ENCODE assay signal across 9 mouse cellular contexts in genomic region chr4:62506798-62507197, GRCm38 (mm10). TPM values are rescaled to one million over a fixed set of nuclear protein-coding genes. Genes with fewer than 3 reads are reported as not detected.
DNase-seq lines count a peak whose midpoint lies in the region; TF ChIP-seq lines count a peak whose summit lies in the region.
"Had no signal": no experiment of that assay in that cellular context is flagged by ENCODE, and none has a peak within 500 bp of the region (broad histone marks: within the 10 kb centered on the region; RNA-seq: fewer than 3 reads in every experiment).

No protein-coding gene starts in this region.

- WGBS in thymus, adult 2 months = 39% methylated on average over 2 of the region's 2 CpGs

- H3K4me3 ChIP-seq in gastrocnemius, adult 2 months = no peak overlapping the region
- H3K4me3 ChIP-seq in thymus, adult 2 months (ENCODE audit: control insufficient read depth, insufficient read depth, low read length) = no peak overlapping the region

- H3K36me3 ChIP-seq in thymus, adult 2 months (ENCODE audit: control insufficient read depth, insufficient read depth, low read length) = no peaks in the 10 kb centered on the region

- no peaks in the 10 kb centered on the region for H3K27me3 ChIP-seq in thymus, adult 2 months (ENCODE audit: control insufficient read depth, insufficient read depth, low read length)

- peak; percentile 53 for DNase-seq in gastrocnemius, adult 2 months
- DNase-seq in gastrocnemius, postnatal 4 days (ENCODE audit: low spot score in 2 of 2) = no peak
- peak; percentile 69 for DNase-seq in CD4-positive, CD25-positive, alpha-beta regulatory T cell, adult 2 months (ENCODE audit: low read depth, low spot score)
- peak; percentile 52 for DNase-seq in cerebellum, adult 8-10 months
- peak; percentile 68 to 69 for DNase-seq in kidney, postnatal 36 days
- peak; percentile 61 for DNase-seq in thymus, adult 2 months
- DNase-seq in frontal cortex, postnatal 36 days (ENCODE audit: low spot score in 2 of 2) = no peak
- DNase-seq in urinary bladder, postnatal 4 days (ENCODE audit: low spot score in 2 of 2) = no peak

- no peak overlapping the region for H3K27ac ChIP-seq in gastrocnemius, adult 2 months
- no peak overlapping the region for H3K27ac ChIP-seq in thymus, adult 2 months (ENCODE audit: control insufficient read depth, insufficient read depth, low read length)

- no peak for TF ChIP-seq POLR2A in thymus, adult 2 months (IDR thresholded peaks at IDR 0.05; ENCODE audit: control insufficient read depth, extremely low read depth, insufficient read depth, low read length, poor library complexity)

- TF ChIP-seq CTCF in gastrocnemius, adult 2 months (IDR thresholded peaks at IDR 0.05) = peak; percentile 62
- no peak; the same call in 1 of the 2 replicates for TF ChIP-seq CTCF in thymus, adult 2 months (IDR thresholded peaks at IDR 0.05; ENCODE audit: borderline replicate concordance, control insufficient read depth, extremely low read depth, insufficient read depth, low read length, poor library complexity)

- intact Hi-C loops in gastrocnemius, adult 2 months (cut with DNase I) = loop anchor here (5.0 kb wide), 1 partner anchor 164 kb away; no protein-coding TSS in a partner anchor

- peaks cover 10% of the 10 kb centered on the region for H3K4me1 ChIP-seq in thymus, adult 2 months (replicated peaks; ENCODE audit: control insufficient read depth, insufficient read depth, low read length)

RNA-seq across cellular contexts. Expression of gene Hdhd3, which starts 3.5 kb away (rescaled TPM):
- total RNA-seq in gastrocnemius, adult 2 months (2021) = 1 to 10 TPM; 1.3 to 1.6 TPM
- 10 to 100 TPM in 1 of 2 experiments, 1 to 10 TPM in 1; 9.0 to 10.5 TPM for total RNA-seq in gastrocnemius, postnatal 4 days (2021)
- polyA plus RNA-seq in thymus, adult 2 months (2012; rRNA removed) = 4.5 and 7.0 TPM in 2 replicates

RNA-seq across cellular contexts. Expression of gene Alad, which starts 12.9 kb away (rescaled TPM):
- 10 to 100 TPM; 21.7 to 32.8 TPM for total RNA-seq in gastrocnemius, adult 2 months (2021)
- total RNA-seq in gastrocnemius, postnatal 4 days (2021) = 10 to 100 TPM; 34.0 to 41.1 TPM
- 56.2 and 75.9 TPM in 2 replicates for polyA plus RNA-seq in thymus, adult 2 months (2012; rRNA removed)

RNA-seq across cellular contexts. Expression of gene Pole3, which starts 18.1 kb away (rescaled TPM):
- 10 to 100 TPM; 15.5 to 18.5 TPM for total RNA-seq in gastrocnemius, adult 2 months (2021)
- total RNA-seq in gastrocnemius, postnatal 4 days (2021) = 10 to 100 TPM; 27.8 to 31.3 TPM
- polyA plus RNA-seq in thymus, adult 2 months (2012; rRNA removed) = 18.0 and 20.9 TPM in 2 replicates

RNA-seq across cellular contexts. Expression of gene 4933430I17Rik, which starts 18.4 kb away (rescaled TPM):
- under 1 TPM in 1 of 2 experiments, not detected in 1; 0.17 TPM for total RNA-seq in gastrocnemius, adult 2 months (2021)
- total RNA-seq in gastrocnemius, postnatal 4 days (2021) = under 1 TPM; 0.34 to 0.44 TPM
- 0.15 and 0.16 TPM in 2 replicates for polyA plus RNA-seq in thymus, adult 2 months (2012; rRNA removed)

RNA-seq across cellular contexts. Expression of gene Bspry, which starts 26.9 kb away (rescaled TPM):
- not detected for total RNA-seq in gastrocnemius, adult 2 months (2021)
- 1 to 10 TPM; 1.1 to 1.7 TPM for total RNA-seq in gastrocnemius, postnatal 4 days (2021)
- 19.7 and 19.8 TPM in 2 replicates for polyA plus RNA-seq in thymus, adult 2 months (2012; rRNA removed)
- total RNA-seq: heart, postnatal 36 days had no signal

Comparison
In these comparisons a context has a peak if more than half of its experiments do, and no peak if none do; other contexts are left out.
1. DNase-seq: peak in gastrocnemius, adult 2 months (single experiment), CD4-positive, CD25-positive, alpha-beta regulatory T cell, adult 2 months (single experiment), cerebellum, adult 8-10 months (single experiment), kidney, postnatal 36 days (2 of 2) and thymus, adult 2 months (single experiment); none in gastrocnemius, postnatal 4 days (0 of 2), frontal cortex, postnatal 36 days (0 of 2) and urinary bladder, postnatal 4 days (0 of 2).